ENCODE assay signal across 11 mouse cellular contexts in the genomic region with DNA sequence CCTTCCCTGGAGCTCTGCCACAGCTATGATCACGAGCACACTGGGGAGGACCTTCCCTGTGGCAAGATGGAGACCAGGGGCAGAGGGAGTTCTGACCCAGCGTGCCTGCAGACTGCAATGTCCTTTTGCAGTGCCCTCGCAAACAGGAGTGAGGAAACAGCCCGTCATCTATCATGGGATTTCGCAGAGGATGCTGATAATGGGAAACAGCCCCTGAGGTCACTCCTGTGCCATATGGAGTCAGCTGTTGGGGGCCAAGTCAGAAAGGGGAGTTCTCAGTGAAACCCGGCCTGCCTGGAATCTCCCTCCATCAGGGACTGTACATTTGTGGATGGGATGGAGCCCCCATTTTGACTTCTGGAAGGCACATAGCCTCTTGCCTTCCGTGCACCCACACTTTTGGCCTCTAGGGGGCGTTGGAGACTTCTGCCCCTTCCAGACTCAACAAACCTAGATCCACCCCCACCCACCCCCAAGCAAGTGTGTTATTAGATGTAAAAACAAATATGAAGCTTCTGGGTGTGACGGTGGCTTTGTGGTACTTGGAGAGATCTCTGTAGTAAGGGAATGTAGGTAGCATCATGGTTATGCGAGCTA.
DNase-seq lines count a peak whose midpoint lies in the region; ATAC-seq and TF ChIP-seq lines count a peak whose summit lies in the region.
"Had no signal": no experiment of that assay in that cellular context is flagged by ENCODE, and none has a peak within 500 bp of the region (broad histone marks: within the 10 kb centered on the region; RNA-seq: fewer than 3 reads in every experiment).

No protein-coding gene starts in this region.

- no peak overlapping the region for H3K9ac ChIP-seq in kidney, embryonic 15.5 days
- no peak overlapping the region for H3K9ac ChIP-seq in neural tube, embryonic 15.5 days (replicated peaks)
- H3K9ac ChIP-seq: liver, embryonic 13.5 days had no signal

- H3K27ac ChIP-seq in kidney, adult 2 months (ENCODE audit: insufficient read depth, low read depth, low read length), result peak overlapping the region; percentile 16; the same call in 1 of the 2 replicates
- H3K27ac ChIP-seq in kidney, embryonic 15.5 days, result no peak overlapping the region
- no peak overlapping the region for H3K27ac ChIP-seq in neural tube, embryonic 15.5 days (replicated peaks)
- peak overlapping the region; percentile 55; the same call in 1 of the 2 replicates for H3K27ac ChIP-seq in embryonic facial prominence, embryonic 10.5 days (replicated peaks)
- H3K27ac ChIP-seq: liver, embryonic 13.5 days had no signal

- 60% methylated on average over 10 of the region's 10 CpGs for WGBS in kidney, adult 2 months
- WGBS in kidney, embryonic 15.5 days, result 55% methylated on average over 10 of the region's 10 CpGs
- WGBS in neural tube, embryonic 15.5 days, result 71% methylated on average over 10 of the region's 10 CpGs
- 56% methylated on average over 10 of the region's 10 CpGs for WGBS in embryonic facial prominence, embryonic 10.5 days

- 0 out of 2 replicates have a peak, but pooled peaks have one; percentile 4 for TF ChIP-seq CTCF in kidney, adult 2 months (conservative IDR thresholded peaks at IDR 0.05; ENCODE audit: insufficient read depth, insufficient read length, low read depth, low read length)

- no peak for TF ChIP-seq POLR2A in kidney, adult 2 months (IDR thresholded peaks at IDR 0.05; ENCODE audit: low read depth, low read length)

- H3K4me2 ChIP-seq in kidney, embryonic 15.5 days, result no peak overlapping the region
- no peak overlapping the region for H3K4me2 ChIP-seq in neural tube, embryonic 15.5 days
- H3K4me2 ChIP-seq: liver, embryonic 13.5 days had no signal

- H3K27me3 ChIP-seq in kidney, adult 2 months (replicated peaks; ENCODE audit: control insufficient read depth, insufficient read depth, low read length), result no peaks in the 10 kb centered on the region
- no peaks in the 10 kb centered on the region for H3K27me3 ChIP-seq in kidney, embryonic 15.5 days
- no peaks in the 10 kb centered on the region for H3K27me3 ChIP-seq in neural tube, embryonic 15.5 days (replicated peaks)
- H3K27me3 ChIP-seq in embryonic facial prominence, embryonic 10.5 days (replicated peaks; ENCODE audit: low read depth, poor library complexity, severe bottlenecking), result no peaks in the 10 kb centered on the region

- H3K9me3 ChIP-seq in kidney, embryonic 15.5 days (replicated peaks), result no peaks in the 10 kb centered on the region
- H3K9me3 ChIP-seq in neural tube, embryonic 15.5 days (replicated peaks), result no peaks in the 10 kb centered on the region; the same call in 1 of the 2 replicates
- peaks cover 3% of the 10 kb centered on the region; the same call in 1 of the 2 replicates for H3K9me3 ChIP-seq in embryonic facial prominence, embryonic 10.5 days
- H3K9me3 ChIP-seq: liver, embryonic 13.5 days had no signal

- peaks cover 13% of the 10 kb centered on the region; the same call in 1 of the 2 replicates for H3K4me1 ChIP-seq in kidney, adult 2 months (ENCODE audit: control insufficient read depth, insufficient read depth, low read length)
- peaks cover 21% of the 10 kb centered on the region for H3K4me1 ChIP-seq in kidney, embryonic 15.5 days
- H3K4me1 ChIP-seq in neural tube, embryonic 15.5 days, result no peaks in the 10 kb centered on the region
- H3K4me1 ChIP-seq in embryonic facial prominence, embryonic 10.5 days, result peaks cover 24% of the 10 kb centered on the region

- no peaks in the 10 kb centered on the region for H3K36me3 ChIP-seq in kidney, adult 2 months (ENCODE audit: control insufficient read depth, insufficient read depth, low read length)
- H3K36me3 ChIP-seq in kidney, embryonic 15.5 days, result no peaks in the 10 kb centered on the region
- no peaks in the 10 kb centered on the region for H3K36me3 ChIP-seq in neural tube, embryonic 15.5 days
- no peaks in the 10 kb centered on the region for H3K36me3 ChIP-seq in embryonic facial prominence, embryonic 10.5 days (replicated peaks)
- H3K36me3 ChIP-seq: liver, embryonic 13.5 days had no signal

- no peak for ATAC-seq in kidney, embryonic 15.5 days (replicated peaks; ENCODE audit: low FRiP score)
- no peak for ATAC-seq in neural tube, embryonic 15.5 days (ENCODE audit: low FRiP score)

- no peak overlapping the region for H3K4me3 ChIP-seq in kidney, adult 2 months (ENCODE audit: insufficient read depth, low read depth, low read length)
- no peak overlapping the region for H3K4me3 ChIP-seq in kidney, embryonic 15.5 days (replicated peaks)
- H3K4me3 ChIP-seq in neural tube, embryonic 15.5 days (replicated peaks), result no peak overlapping the region
- no peak overlapping the region for H3K4me3 ChIP-seq in embryonic facial prominence, embryonic 10.5 days
- H3K4me3 ChIP-seq: liver, embryonic 13.5 days had no signal

- peak; percentile 17 for DNase-seq in kidney, adult 2 months
- DNase-seq in neural tube, embryonic 10.5 days (ENCODE audit: extremely low spot score, low spot score), result peak; percentile 33
- DNase-seq in embryonic facial prominence, embryonic 10.5 days (ENCODE audit: low spot score), result peak; percentile 60
- no peak for DNase-seq in right cerebral cortex, adult 18-20 months
- DNase-seq in urinary bladder, postnatal 14 days (ENCODE audit: low spot score), result no peak
- DNase-seq: cerebellum, adult 11-12 months; gastrocnemius, postnatal 36 days; liver, embryonic 13.5 days; thymus, postnatal 14 days had no signal

Comparison
In these comparisons a context has a peak if more than half of its experiments do, and no peak if none do; other contexts are left out.
1. H3K27ac ChIP-seq: peak in kidney, adult 2 months (single experiment) and embryonic facial prominence, embryonic 10.5 days (single experiment); none in kidney, embryonic 15.5 days (single experiment) and neural tube, embryonic 15.5 days (single experiment).
2. DNase-seq: peak in kidney, adult 2 months (single experiment), neural tube, embryonic 10.5 days (single experiment) and embryonic facial prominence, embryonic 10.5 days (single experiment); none in right cerebral cortex, adult 18-20 months (single experiment) and urinary bladder, postnatal 14 days (single experiment).